Mouse (Mus musculus): ENCODE measurements around the gene Pctp. TPM values are rescaled to one million over a fixed set of nuclear protein-coding genes. Genes with fewer than 3 reads are reported as not detected.
A peak's percentile ranks its signal among the peaks of the same experiment; 100 is the strongest.

Gene Pctp
- total and polyA plus RNA-seq, 2 experiments from 2014 or later: 5.6 to 6.5 TPM

- H3K27me3 ChIP-seq (ENCODE audit: control insufficient read depth, insufficient read depth, low read length): no peaks in the 10 kb centered on the region
- no peak overlapping the region for H3K4me2 ChIP-seq (ENCODE audit: low read depth, low read length)
- no peak for DNase-seq (ENCODE audit: low spot score)
- H3K36me3 ChIP-seq (replicated peaks; ENCODE audit: control insufficient read depth, insufficient read depth, low read length): no peaks in the 10 kb centered on the region
- 89% methylated on average over 5 of the region's 5 CpGs for WGBS
- ATAC-seq (ENCODE audit: insufficient read depth, low read depth): no peak
- H3K9ac ChIP-seq (replicated peaks; ENCODE audit: low read depth, low read length): no peak overlapping the region
- H3K4me1 ChIP-seq (ENCODE audit: control insufficient read depth, insufficient read depth): 0 out of 2 replicates have a peak, but pooled peaks cover 6% of the 10 kb centered on the region
- TF ChIP-seq CTCF (IDR thresholded peaks at IDR 0.05; ENCODE audit: low read depth) (no peak), EP300 (IDR thresholded peaks at IDR 0.05; ENCODE audit: low read depth) (no peak)
- H3K4me3 ChIP-seq (ENCODE audit: low read depth, low read length): no peak overlapping the region
- no peak overlapping the region for H3K27ac ChIP-seq (ENCODE audit: low read depth)
- H3K9me3 ChIP-seq (replicated peaks; ENCODE audit: control insufficient read depth, low read length): no peaks in the 10 kb centered on the region
Observed at GRCm38 (mm10) chr11:89995596-89995995, 7.1 kb downstream of the Pctp start.

- Histone ChIP-seq H3K4me3 (ENCODE audit: low read depth, low read length) (no peak overlapping the region), H3K4me2 (ENCODE audit: low read depth, low read length) (no peak overlapping the region), H3K9me3 (replicated peaks; ENCODE audit: control insufficient read depth, low read length) (no peaks in the 10 kb centered on the region), H3K9ac (replicated peaks; ENCODE audit: low read depth, low read length) (no peak overlapping the region), H3K27ac (ENCODE audit: low read depth) (no peak overlapping the region), H3K27me3 (ENCODE audit: control insufficient read depth, insufficient read depth, low read length) (no peaks in the 10 kb centered on the region), H3K36me3 (replicated peaks; ENCODE audit: control insufficient read depth, insufficient read depth, low read length) (no peaks in the 10 kb centered on the region), H3K4me1 (ENCODE audit: control insufficient read depth, insufficient read depth) (0 out of 2 replicates have a peak, but pooled peaks cover 6% of the 10 kb centered on the region)
- DNase-seq (ENCODE audit: low spot score) (no peak), ATAC-seq (ENCODE audit: insufficient read depth, low read depth) (no peak)
- 63% methylated on average over 2 of the region's 2 CpGs for WGBS
- TF ChIP-seq CTCF (IDR thresholded peaks at IDR 0.05; ENCODE audit: low read depth) (no peak), EP300 (IDR thresholded peaks at IDR 0.05; ENCODE audit: low read depth) (no peak)
Observed at GRCm38 (mm10) chr11:89994706-89995105, 8.0 kb downstream of the Pctp start.

GRCm38 (mm10) chr11:89991661-89992060 is 11.0 kb downstream of the Pctp start:
- no peak for ATAC-seq (ENCODE audit: insufficient read depth, low read depth)
- no peaks in the 10 kb centered on the region for H3K36me3 ChIP-seq (replicated peaks; ENCODE audit: control insufficient read depth, insufficient read depth, low read length)
- 0 out of 2 replicates have a peak, but pooled peaks cover 6% of the 10 kb centered on the region for H3K4me1 ChIP-seq (ENCODE audit: control insufficient read depth, insufficient read depth)
- DNase-seq (ENCODE audit: low spot score): no peak
- no peak overlapping the region for H3K9ac ChIP-seq (replicated peaks; ENCODE audit: low read depth, low read length)
- H3K9me3 ChIP-seq (replicated peaks; ENCODE audit: control insufficient read depth, low read length): no peaks in the 10 kb centered on the region
- no peak overlapping the region for H3K4me3 ChIP-seq (ENCODE audit: low read depth, low read length)
- H3K27ac ChIP-seq (ENCODE audit: low read depth): no peak overlapping the region
- TF ChIP-seq EP300 (IDR thresholded peaks at IDR 0.05; ENCODE audit: low read depth): no peak
- no peak for TF ChIP-seq CTCF (IDR thresholded peaks at IDR 0.05; ENCODE audit: low read depth)
- no peak overlapping the region for H3K4me2 ChIP-seq (ENCODE audit: low read depth, low read length)
- no peaks in the 10 kb centered on the region for H3K27me3 ChIP-seq (ENCODE audit: control insufficient read depth, insufficient read depth, low read length)

- no peak overlapping the region for H3K27ac ChIP-seq (ENCODE audit: low read depth)
- H3K4me2 ChIP-seq (ENCODE audit: low read depth, low read length): no peak overlapping the region
- H3K27me3 ChIP-seq (ENCODE audit: control insufficient read depth, insufficient read depth, low read length): no peaks in the 10 kb centered on the region
- ATAC-seq (ENCODE audit: insufficient read depth, low read depth) (peak; percentile 49), DNase-seq (ENCODE audit: low spot score) (peak; percentile 86)
- H3K9me3 ChIP-seq (replicated peaks; ENCODE audit: control insufficient read depth, low read length): no peaks in the 10 kb centered on the region
- no peaks in the 10 kb centered on the region for H3K36me3 ChIP-seq (replicated peaks; ENCODE audit: control insufficient read depth, insufficient read depth, low read length)
- no peaks in the 10 kb centered on the region for H3K4me1 ChIP-seq (ENCODE audit: control insufficient read depth, insufficient read depth)
- H3K9ac ChIP-seq (replicated peaks; ENCODE audit: low read depth, low read length): no peak overlapping the region
- WGBS: 18% methylated on average over 8 of the region's 8 CpGs
- TF ChIP-seq EP300 (IDR thresholded peaks at IDR 0.05; ENCODE audit: low read depth): no peak
- TF ChIP-seq CTCF (IDR thresholded peaks at IDR 0.05; ENCODE audit: low read depth): peak; percentile 93
- no peak overlapping the region for H3K4me3 ChIP-seq (ENCODE audit: low read depth, low read length)
Observed at GRCm38 (mm10) chr11:89988936-89989589, 13.6 kb downstream of the Pctp start.

- TF ChIP-seq CTCF (IDR thresholded peaks at IDR 0.05; ENCODE audit: low read depth): no peak
- no peak for TF ChIP-seq EP300 (IDR thresholded peaks at IDR 0.05; ENCODE audit: low read depth)
- H3K4me3 ChIP-seq (ENCODE audit: low read depth, low read length): no peak overlapping the region
- H3K4me2 ChIP-seq (ENCODE audit: low read depth, low read length): no peak overlapping the region
- DNase-seq (ENCODE audit: low spot score): no peak
- no peaks in the 10 kb centered on the region for H3K36me3 ChIP-seq (replicated peaks; ENCODE audit: control insufficient read depth, insufficient read depth, low read length)
- H3K9me3 ChIP-seq (replicated peaks; ENCODE audit: control insufficient read depth, low read length): no peaks in the 10 kb centered on the region
- no peak overlapping the region for H3K27ac ChIP-seq (ENCODE audit: low read depth)
- H3K4me1 ChIP-seq (ENCODE audit: control insufficient read depth, insufficient read depth): no peaks in the 10 kb centered on the region
- no peak overlapping the region for H3K9ac ChIP-seq (replicated peaks; ENCODE audit: low read depth, low read length)
- WGBS: 89% methylated on average over 8 of the region's 8 CpGs
- no peaks in the 10 kb centered on the region for H3K27me3 ChIP-seq (ENCODE audit: control insufficient read depth, insufficient read depth, low read length)
- no peak for ATAC-seq (ENCODE audit: insufficient read depth, low read depth)
Observed at GRCm38 (mm10) chr11:89986516-89986915, 16.2 kb downstream of the Pctp start.

All from heart, postnatal 0 days (tissue).